Comparison of ENCODE assay signal across 10 mouse cellular contexts in genomic region chr16:35200432-35201142, GRCm38 (mm10). TPM values are rescaled to one million over a fixed set of nuclear protein-coding genes. Genes with fewer than 3 reads are reported as not detected.
DNase-seq lines count a peak whose midpoint lies in the region; ATAC-seq and TF ChIP-seq lines count a peak whose summit lies in the region.
"Had no signal": no experiment of that assay in that cellular context is flagged by ENCODE, and none has a peak within 500 bp of the region (broad histone marks: within the 10 kb centered on the region; RNA-seq: fewer than 3 reads in every experiment).

No protein-coding gene starts in this region.

- H3K27me3 ChIP-seq in embryonic facial prominence, embryonic 15.5 days, result no peaks in the 10 kb centered on the region
- H3K27me3 ChIP-seq in limb, embryonic 14.5 days (ENCODE audit: control insufficient read depth, insufficient read depth, low read length), result no peaks in the 10 kb centered on the region
- H3K27me3 ChIP-seq: midbrain, embryonic 12.5 days had no signal

- peaks cover 28% of the 10 kb centered on the region for H3K4me1 ChIP-seq in embryonic facial prominence, embryonic 15.5 days
- H3K4me1 ChIP-seq in limb, embryonic 14.5 days (ENCODE audit: control insufficient read depth, insufficient read depth, low read length), result peaks cover 14% of the 10 kb centered on the region

- 54% methylated on average over 9 of the region's 9 CpGs for WGBS in embryonic facial prominence, embryonic 15.5 days
- WGBS in limb, embryonic 14.5 days, result 61% methylated on average over 9 of the region's 9 CpGs

- no peak overlapping the region for H3K9ac ChIP-seq in embryonic facial prominence, embryonic 15.5 days
- no peak overlapping the region for H3K9ac ChIP-seq in limb, embryonic 14.5 days (ENCODE audit: low read depth, low read length, severe bottlenecking)
- H3K9ac ChIP-seq: midbrain, embryonic 12.5 days had no signal

- no peak overlapping the region for H3K4me2 ChIP-seq in embryonic facial prominence, embryonic 15.5 days (replicated peaks)
- no peak overlapping the region for H3K4me2 ChIP-seq in limb, embryonic 14.5 days (replicated peaks; ENCODE audit: low read depth, low read length, severe bottlenecking)
- H3K4me2 ChIP-seq: midbrain, embryonic 12.5 days had no signal

- TF ChIP-seq POLR2A in limb, embryonic 14.5 days (IDR thresholded peaks at IDR 0.05; ENCODE audit: borderline replicate concordance, extremely low read depth, insufficient read depth, insufficient read length), result no peak

- ATAC-seq in embryonic facial prominence, embryonic 15.5 days (ENCODE audit: insufficient number of reproducible peaks, low FRiP score, low TSS enrichment, low read depth), result no peak
- ATAC-seq in limb, embryonic 14.5 days (ENCODE audit: low FRiP score, low read depth), result no peak

- peak; percentile 64 for DNase-seq in adrenal gland, postnatal 14 days
- no peak for DNase-seq in adrenal gland, adult 8-10 months
- DNase-seq in left cerebral cortex, adult 2 months (ENCODE audit: extremely low spot score in 1 of 2, low spot score in 2 of 2), result peak in 1 of 2 experiments; percentile 34
- DNase-seq in left cerebral cortex, adult 8-10 months (ENCODE audit: low spot score in 2 of 2), result no peak
- no peak for DNase-seq in limb, embryonic 14.5 days (ENCODE audit: low spot score)
- DNase-seq in spleen, postnatal 14 days (ENCODE audit: low spot score in 2 of 2), result no peak
- no peak for DNase-seq in layer of hippocampus, adult 9-10 months (ENCODE audit: low spot score)
- DNase-seq: cerebellum, postnatal 25 days had no signal

- no peaks in the 10 kb centered on the region for H3K9me3 ChIP-seq in embryonic facial prominence, embryonic 15.5 days (replicated peaks)
- no peaks in the 10 kb centered on the region for H3K9me3 ChIP-seq in limb, embryonic 14.5 days (ENCODE audit: control insufficient read depth, low read length)
- H3K9me3 ChIP-seq: midbrain, embryonic 12.5 days had no signal

- H3K27ac ChIP-seq in left cerebral cortex, adult 2 months, result peak overlapping the region; percentile 25
- peak overlapping the region; percentile 45; the same call in 1 of the 2 replicates for H3K27ac ChIP-seq in embryonic facial prominence, embryonic 15.5 days (replicated peaks)
- 0 out of 2 replicates have a peak overlapping the region, but pooled peaks have one; percentile 33 for H3K27ac ChIP-seq in limb, embryonic 14.5 days (replicated peaks; ENCODE audit: low read depth, low read length)
- H3K27ac ChIP-seq: midbrain, embryonic 12.5 days had no signal

- H3K4me3 ChIP-seq in left cerebral cortex, adult 2 months, result no peak overlapping the region
- H3K4me3 ChIP-seq in embryonic facial prominence, embryonic 15.5 days (replicated peaks), result no peak overlapping the region
- H3K4me3 ChIP-seq in limb, embryonic 14.5 days (replicated peaks; ENCODE audit: low read length), result no peak overlapping the region
- H3K4me3 ChIP-seq: midbrain, embryonic 12.5 days had no signal

- H3K36me3 ChIP-seq in embryonic facial prominence, embryonic 15.5 days, result no peaks in the 10 kb centered on the region
- no peaks in the 10 kb centered on the region for H3K36me3 ChIP-seq in limb, embryonic 14.5 days (ENCODE audit: control insufficient read depth, insufficient read depth, low read length)
- H3K36me3 ChIP-seq: midbrain, embryonic 12.5 days had no signal

- no peak for TF ChIP-seq CTCF in left cerebral cortex, adult 2 months (IDR thresholded peaks at IDR 0.05)

- intact Hi-C loops in left cerebral cortex, adult 2 months (cut with DNase I), result no loop called here

RNA-seq across cellular contexts. Expression of gene Adcy5, which starts 45.9 kb away (rescaled TPM):
- 6.3 and 8.9 TPM in 2 replicates for total RNA-seq in adrenal gland, postnatal 14 days (2021)
- 10 to 100 TPM; 11.8 to 19.1 (median 13.6) TPM for total RNA-seq in adrenal gland, adult 8-10 months (2022)
- 100 to 1,000 TPM in 1 of 2 experiments, 10 to 100 TPM in 1; 96.8 to 129 TPM for total RNA-seq in left cerebral cortex, adult 2 months (2021)
- 100 to 1,000 TPM; 198 to 240 (median 222) TPM for total RNA-seq in left cerebral cortex, adult 8-10 months (2022)
- polyA plus RNA-seq in embryonic facial prominence, embryonic 15.5 days (2015; fragmentation: Nextera tagmentation; extraction: Ambion mirVana), result 3.0 and 3.3 TPM in 2 replicates
- 10.1 and 13.8 TPM in 2 replicates for polyA plus RNA-seq in limb, embryonic 14.5 days (2012; rRNA removed)
- 2.5 and 3.5 TPM in 2 replicates for polyA plus RNA-seq in limb, embryonic 14.5 days (2014; fragmentation: Nextera tagmentation; extraction: Ambion mirVana)
